In genomic region chr7:99916741-99917319, GRCm38 (mm10) we compare ENCODE assay signal across 8 mouse cellular contexts. TPM values are rescaled to one million over a fixed set of nuclear protein-coding genes. Genes with fewer than 3 reads are reported as not detected.
DNase-seq lines count a peak whose midpoint lies in the region; ATAC-seq and TF ChIP-seq lines count a peak whose summit lies in the region.

No protein-coding gene starts in this region.

- ATAC-seq in cerebellum, adult (ENCODE audit: insufficient number of reproducible peaks, low FRiP score, low TSS enrichment) = no peak
- peak; percentile 70 for ATAC-seq in forebrain, postnatal 0 days
- ATAC-seq in hindbrain, embryonic 16.5 days = peak; percentile 49
- no peak; the same call in 1 of the 2 replicates for ATAC-seq in stomach, embryonic 15.5 days (ENCODE audit: insufficient read depth, low FRiP score, low read depth)

- peaks cover 4% of the 10 kb centered on the region; the same call in 1 of the 2 replicates for H3K36me3 ChIP-seq in forebrain, postnatal 0 days (ENCODE audit: insufficient read depth)
- no peaks in the 10 kb centered on the region for H3K36me3 ChIP-seq in hindbrain, embryonic 16.5 days (ENCODE audit: control insufficient read depth, insufficient read depth, low read length)
- peaks cover 4% of the 10 kb centered on the region; the same call in 1 of the 2 replicates for H3K36me3 ChIP-seq in limb, embryonic 10.5 days
- H3K36me3 ChIP-seq in stomach, embryonic 15.5 days = no peaks in the 10 kb centered on the region

- H3K9ac ChIP-seq in forebrain, postnatal 0 days = peak overlapping the region; percentile 43; the same call in 1 of the 2 replicates
- H3K9ac ChIP-seq in hindbrain, embryonic 16.5 days (ENCODE audit: low read depth, low read length) = peak overlapping the region; percentile 41; the same call in 1 of the 2 replicates
- no peak overlapping the region for H3K9ac ChIP-seq in stomach, embryonic 15.5 days

- TF ChIP-seq CTCF in forebrain, postnatal 0 days (IDR thresholded peaks at IDR 0.05; ENCODE audit: low read depth) = peak; percentile 77

- H3K27ac ChIP-seq in forebrain, postnatal 0 days (ENCODE audit: low read depth, low read length) = no peak overlapping the region
- H3K27ac ChIP-seq in hindbrain, embryonic 16.5 days (ENCODE audit: low read depth, low read length) = no peak overlapping the region; the same call in 1 of the 2 replicates
- H3K27ac ChIP-seq in limb, embryonic 10.5 days = no peak overlapping the region
- no peak overlapping the region for H3K27ac ChIP-seq in stomach, embryonic 15.5 days

- H3K27me3 ChIP-seq in forebrain, postnatal 0 days (ENCODE audit: insufficient read depth, low read length) = no peaks in the 10 kb centered on the region
- H3K27me3 ChIP-seq in hindbrain, embryonic 16.5 days (replicated peaks; ENCODE audit: control insufficient read depth, insufficient read depth, low read length) = no peaks in the 10 kb centered on the region; the same call in 1 of the 2 replicates
- peaks cover 42% of the 10 kb centered on the region for H3K27me3 ChIP-seq in limb, embryonic 10.5 days (ENCODE audit: low read depth, poor library complexity, severe bottlenecking)
- peaks cover 21% of the 10 kb centered on the region for H3K27me3 ChIP-seq in stomach, embryonic 15.5 days (replicated peaks)

- H3K9me3 ChIP-seq in forebrain, postnatal 0 days (ENCODE audit: low read length) = no peaks in the 10 kb centered on the region
- no peaks in the 10 kb centered on the region for H3K9me3 ChIP-seq in hindbrain, embryonic 16.5 days (ENCODE audit: control insufficient read depth, low read length)
- H3K9me3 ChIP-seq in limb, embryonic 10.5 days (replicated peaks) = no peaks in the 10 kb centered on the region
- H3K9me3 ChIP-seq in stomach, embryonic 15.5 days = no peaks in the 10 kb centered on the region

- peak overlapping the region; percentile 73 for H3K4me2 ChIP-seq in forebrain, postnatal 0 days (ENCODE audit: low read depth)
- peak overlapping the region; percentile 71 for H3K4me2 ChIP-seq in hindbrain, embryonic 16.5 days (ENCODE audit: low read length)
- peak overlapping the region; percentile 87 for H3K4me2 ChIP-seq in stomach, embryonic 15.5 days

- peak overlapping the region; percentile 33 for H3K4me3 ChIP-seq in forebrain, postnatal 0 days (ENCODE audit: low read depth, low read length)
- peak overlapping the region; percentile 35 for H3K4me3 ChIP-seq in hindbrain, embryonic 16.5 days (ENCODE audit: low read length)
- peak overlapping the region; percentile 50 for H3K4me3 ChIP-seq in limb, embryonic 10.5 days
- H3K4me3 ChIP-seq in stomach, embryonic 15.5 days (replicated peaks) = peak overlapping the region; percentile 35

- H3K4me1 ChIP-seq in forebrain, postnatal 0 days (ENCODE audit: insufficient read depth) = peaks cover 11% of the 10 kb centered on the region; the same call in 1 of the 2 replicates
- peaks cover 18% of the 10 kb centered on the region for H3K4me1 ChIP-seq in hindbrain, embryonic 16.5 days (ENCODE audit: control insufficient read depth, insufficient read depth, low read depth, low read length)
- peaks cover 17% of the 10 kb centered on the region for H3K4me1 ChIP-seq in limb, embryonic 10.5 days
- H3K4me1 ChIP-seq in stomach, embryonic 15.5 days = peaks cover 16% of the 10 kb centered on the region

- WGBS in forebrain, postnatal 0 days = 3% methylated on average over 22 of the region's 22 CpGs
- WGBS in hindbrain, embryonic 16.5 days = 4% methylated on average over 22 of the region's 22 CpGs
- WGBS in limb, embryonic 10.5 days = 6% methylated on average over 22 of the region's 22 CpGs
- 5% methylated on average over 22 of the region's 22 CpGs for WGBS in stomach, embryonic 15.5 days

- peak; percentile 29 for DNase-seq in cerebellum, adult 11 months
- DNase-seq in cerebellum, adult 18-20 months = peak; percentile 51 to 65
- peak; percentile 57 for DNase-seq in forebrain, postnatal 0 days
- DNase-seq in limb, embryonic 10.5 days (ENCODE audit: low spot score) = peak; percentile 76
- peak; percentile 67 for DNase-seq in mesoderm, embryonic 11.5 days (ENCODE audit: low read depth, low spot score)

RNA-seq across cellular contexts. Expression of gene Spcs2, which starts 53.6 kb away (rescaled TPM):
- 115 and 123 TPM in 2 replicates for total RNA-seq in forebrain, postnatal 0 days (2014; rRNA removed)
- 235 and 257 TPM in 2 replicates for polyA plus RNA-seq in forebrain, postnatal 0 days (2015; fragmentation: Nextera tagmentation; extraction: Ambion mirVana)
- 286 and 290 TPM in 2 replicates for polyA plus RNA-seq in hindbrain, embryonic 16.5 days (2015; fragmentation: Nextera tagmentation; extraction: Ambion mirVana)
- polyA plus RNA-seq in limb, embryonic 10.5 days (2016; fragmentation: Nextera tagmentation; extraction: Ambion mirVana) = 348 and 375 TPM in 2 replicates
- polyA plus RNA-seq in stomach, embryonic 15.5 days (2015; fragmentation: Nextera tagmentation; extraction: Ambion mirVana) = 386 and 415 TPM in 2 replicates

RNA-seq across cellular contexts. Expression of gene Xrra1, which starts 57.9 kb away (rescaled TPM):
- 0.62 and 2.0 TPM in 2 replicates for total RNA-seq in forebrain, postnatal 0 days (2014; rRNA removed)
- polyA plus RNA-seq in forebrain, postnatal 0 days (2015; fragmentation: Nextera tagmentation; extraction: Ambion mirVana) = 1.7 and 2.0 TPM in 2 replicates
- 0.81 and 1.2 TPM in 2 replicates for polyA plus RNA-seq in hindbrain, embryonic 16.5 days (2015; fragmentation: Nextera tagmentation; extraction: Ambion mirVana)
- 0.31 and 0.35 TPM in 2 replicates for polyA plus RNA-seq in limb, embryonic 10.5 days (2016; fragmentation: Nextera tagmentation; extraction: Ambion mirVana)
- 0.21 and 0.35 TPM in 2 replicates for polyA plus RNA-seq in stomach, embryonic 15.5 days (2015; fragmentation: Nextera tagmentation; extraction: Ambion mirVana)

Comparison
In these comparisons a context has a peak if more than half of its experiments do, and no peak if none do; other contexts are left out.
1. ATAC-seq: peak in forebrain, postnatal 0 days (single experiment) and hindbrain, embryonic 16.5 days (single experiment); none in cerebellum, adult (single experiment) and stomach, embryonic 15.5 days (single experiment).
2. Peak in every context shown above with its lines, with median percentiles within 50 percentile points of each other: DNase-seq, H3K4me2 ChIP-seq and H3K4me3 ChIP-seq.